Mouse (Mus musculus) activated CD4-positive, CD25-positive, alpha-beta regulatory T cell, adult 4 months (primary cell): ENCODE data around the gene Mat2b. TPM values are rescaled to one million over a fixed set of nuclear protein-coding genes. Genes with fewer than 3 reads are reported as not detected.
A peak's percentile ranks its signal among the peaks of the same experiment; 100 is the strongest.
"Not testable (repeated sequence)": the region's sequence is repeated elsewhere in the genome, so short reads cannot be mapped to it uniquely, and the experiment has no call there.

Source experiments
- ATAC-seq: one replicate; pipeline ENCODE4 v1.8.0; 2017
- polyA plus RNA-seq, 2 experiments: library from polyadenylated mRNA; unstranded; fragments of 100-300 nt; shearing (Covaris generic); gene quantifications; one replicate each; pipeline ENCODE4 v1.2.1; 2017

The Mat2b gene
- 100 to 1,000 TPM; 231 to 248 TPM for polyA plus RNA-seq

DNA sequence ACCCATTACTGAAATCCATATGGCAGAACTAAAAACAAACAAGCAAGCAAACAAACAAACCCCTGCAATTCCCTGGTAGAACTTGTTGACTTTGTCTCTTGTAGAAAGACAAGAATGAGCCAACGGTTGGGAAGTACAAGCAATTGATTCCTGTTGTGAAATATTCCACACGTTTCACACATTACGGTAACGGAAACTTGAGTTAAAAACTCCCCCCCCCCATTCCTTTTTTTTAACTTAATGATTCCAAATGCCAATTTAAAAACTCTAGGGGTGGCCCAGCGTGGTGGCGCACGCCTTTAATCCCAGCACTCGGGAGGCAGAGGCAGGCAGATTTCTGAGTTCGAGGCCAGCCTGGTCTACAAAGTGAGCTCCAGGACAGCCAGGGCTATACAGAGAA is at the start of gene Mat2b:
Gene Mat2b (minus strand): TSS at position 101 of the 400 bp plus-strand sequence.
- ATAC-seq: no peak

DNA sequence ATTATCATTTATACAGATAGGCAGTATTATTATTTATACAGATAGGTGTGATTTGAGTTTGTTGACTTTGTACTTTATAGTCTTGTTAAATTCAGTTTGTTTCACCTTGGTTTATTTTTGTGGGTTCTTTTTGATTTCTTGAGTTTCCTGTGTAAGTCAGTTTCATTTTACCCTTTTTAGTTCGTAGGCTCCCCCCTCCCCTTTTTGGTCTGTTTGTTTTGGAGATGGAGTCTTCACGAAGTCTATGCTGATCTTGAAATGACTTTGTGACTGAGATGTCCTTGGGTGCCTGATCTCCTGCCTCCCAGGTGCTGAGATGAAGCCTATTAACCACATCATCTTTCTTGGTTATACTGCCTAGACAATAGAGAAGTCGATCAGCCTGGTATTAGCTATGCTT is 49.3 kb upstream of the Mat2b start:
- ATAC-seq: peak; percentile 71

DNA sequence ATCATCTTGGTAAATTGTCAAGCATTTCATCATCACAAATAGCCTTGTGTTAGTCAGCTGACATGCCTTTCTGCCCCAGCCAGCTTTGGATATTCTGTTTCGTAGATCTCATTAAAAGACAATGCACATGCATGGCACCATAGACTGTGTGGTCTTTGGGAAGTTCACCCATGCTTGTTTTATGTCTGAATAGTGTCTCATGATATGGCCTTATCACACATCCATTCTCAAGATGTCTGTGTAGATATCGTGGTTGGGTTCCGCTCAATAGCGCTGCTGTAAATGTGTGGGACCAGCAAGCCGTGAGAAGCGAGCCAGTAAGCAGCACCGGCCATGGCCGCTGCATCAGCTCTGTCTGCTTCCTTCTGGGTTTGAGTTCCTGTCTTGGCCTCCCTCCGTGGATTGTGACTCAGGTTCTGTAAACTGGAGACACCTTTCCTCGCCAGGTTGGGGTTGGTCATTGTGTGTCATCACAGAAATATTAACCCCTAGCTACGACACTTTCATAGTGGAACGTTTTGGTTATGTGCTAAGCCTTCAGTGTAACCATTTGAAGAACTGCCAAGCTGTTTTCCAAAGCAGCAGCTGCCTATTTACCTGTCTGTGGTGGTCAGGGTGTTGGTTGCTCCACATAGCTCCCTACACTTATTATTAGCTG is 46.7 kb upstream of the Mat2b start:
- ATAC-seq: no peak

DNA sequence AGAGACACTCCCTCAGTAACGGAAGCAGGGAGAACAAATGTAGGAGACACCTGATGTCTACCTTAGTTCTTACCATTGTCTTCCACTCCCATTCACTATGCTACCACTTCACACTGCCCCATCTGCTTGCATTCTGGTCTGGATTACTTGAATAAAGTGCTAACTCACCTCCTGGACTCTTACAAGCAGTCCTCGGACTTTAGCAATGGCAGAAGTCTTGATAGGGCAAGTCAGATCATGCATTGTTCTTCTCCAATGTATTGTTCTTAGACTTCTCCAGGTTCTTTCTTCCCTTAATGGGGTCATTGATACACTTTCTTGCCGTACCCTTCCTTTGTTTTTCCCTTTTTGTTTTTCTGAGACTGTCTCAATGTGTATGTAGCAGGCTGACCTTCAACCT is 42.4 kb upstream of the Mat2b start:
- ATAC-seq: no peak

DNA sequence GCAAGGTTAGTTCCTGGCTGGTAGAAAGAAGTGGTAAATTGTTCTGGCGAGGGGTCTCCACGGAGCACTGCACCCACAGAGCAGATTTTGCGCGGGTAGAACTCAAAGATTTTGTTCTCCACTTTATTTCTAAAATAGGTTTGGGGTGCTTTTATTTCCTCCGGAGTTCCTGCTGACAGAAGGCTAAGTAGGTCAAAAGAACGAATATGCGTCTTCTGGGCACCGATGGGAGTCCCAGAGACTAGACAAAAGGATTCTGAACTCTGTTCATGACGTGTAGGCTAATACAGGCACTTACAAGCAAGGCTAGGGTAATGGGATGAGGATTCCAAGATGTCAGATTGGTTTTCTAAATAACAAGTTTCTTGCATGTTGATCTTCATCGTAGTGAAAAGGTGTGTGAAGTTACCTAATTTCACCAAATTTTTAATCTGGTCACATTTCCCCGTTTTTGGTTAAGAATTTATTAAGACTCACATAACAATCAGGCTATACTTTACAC is 39.3 kb upstream of the Mat2b start:
- ATAC-seq: no peak

DNA sequence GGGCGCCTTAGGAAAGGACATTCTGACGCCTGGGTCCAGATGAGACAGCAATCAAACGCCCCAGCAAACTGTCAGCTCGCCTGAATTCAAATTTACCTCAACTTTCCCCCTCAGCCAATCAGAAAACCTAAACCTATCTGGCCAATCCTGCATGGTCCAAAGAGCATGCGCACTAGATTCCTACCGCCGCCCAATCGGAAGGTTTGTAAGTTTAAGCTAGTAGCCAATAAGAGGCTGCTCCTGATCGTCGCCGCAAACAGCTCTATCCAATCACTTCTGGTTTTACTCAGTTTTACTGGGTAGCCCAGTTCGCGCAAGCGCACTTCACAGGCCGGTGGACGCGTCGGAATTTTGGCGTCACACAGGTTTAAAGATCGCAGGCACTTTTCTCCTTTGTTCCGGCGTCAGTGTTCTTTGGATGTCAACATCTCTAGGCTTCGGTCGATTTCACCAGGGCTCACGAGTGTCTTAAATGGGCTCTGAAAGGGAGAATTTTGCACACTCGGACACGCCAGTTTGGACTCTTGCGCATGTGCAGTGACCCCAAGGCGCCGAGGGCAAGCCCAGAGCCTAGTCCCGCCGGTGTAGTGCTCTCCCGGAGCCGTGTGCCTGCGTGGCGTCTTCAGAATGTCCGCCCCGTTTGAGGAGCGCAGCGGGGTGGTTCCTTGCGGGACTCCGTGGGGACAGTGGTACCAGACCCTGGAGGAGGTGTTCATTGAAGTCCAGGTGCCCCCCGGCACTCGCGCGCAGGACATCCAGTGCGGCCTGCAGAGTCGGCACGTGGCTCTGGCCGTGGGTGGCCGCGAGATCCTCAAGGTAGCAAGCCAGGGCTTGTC is 38.6 kb upstream of the Mat2b start, which contains the start of the genes Hmmr and Nudcd2:
Gene Hmmr (minus strand): TSS at position 84 of the 836 bp plus-strand sequence.
Gene Nudcd2 (plus strand): TSS at position 329 of the 836 bp plus-strand sequence.
- peak; percentile 96 for ATAC-seq

DNA sequence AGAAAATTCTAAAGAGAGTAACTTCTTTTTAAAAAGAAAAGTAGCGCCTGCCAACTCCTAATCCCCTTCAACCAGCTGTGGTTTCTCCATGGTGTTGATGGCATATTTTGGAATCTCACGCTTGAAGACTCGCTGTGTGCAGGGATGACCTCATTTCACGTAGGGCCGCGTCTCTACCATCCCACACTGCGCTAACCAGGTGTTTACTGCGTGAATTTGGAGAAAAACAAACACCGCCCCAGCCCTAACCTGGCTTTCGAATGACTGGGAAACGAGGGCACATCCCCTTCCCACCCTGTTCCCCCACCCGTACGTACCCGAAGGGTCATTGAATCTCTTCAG is 38.0 kb upstream of the Mat2b start:
- ATAC-seq: no peak

DNA sequence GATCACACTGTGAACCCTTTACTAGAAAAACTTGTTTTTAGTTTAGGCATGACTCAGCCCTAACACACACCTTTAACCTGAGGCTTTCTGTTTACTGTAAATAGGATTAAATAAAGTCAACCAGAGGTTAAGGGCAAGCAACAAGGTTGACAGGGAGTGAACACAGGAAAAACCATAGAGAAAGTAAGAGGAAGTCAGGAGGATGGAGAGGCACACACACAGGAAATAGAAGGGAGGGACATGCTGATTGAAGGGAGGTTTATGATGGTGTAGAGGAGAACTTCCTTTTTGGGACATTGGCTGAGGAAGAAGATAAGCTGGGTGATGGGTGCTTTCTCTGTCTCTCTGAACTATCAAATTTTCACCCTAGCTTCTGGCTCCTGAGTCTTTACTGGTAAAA is 23.3 kb upstream of the Mat2b start:
- ATAC-seq: peak; percentile 88

DNA sequence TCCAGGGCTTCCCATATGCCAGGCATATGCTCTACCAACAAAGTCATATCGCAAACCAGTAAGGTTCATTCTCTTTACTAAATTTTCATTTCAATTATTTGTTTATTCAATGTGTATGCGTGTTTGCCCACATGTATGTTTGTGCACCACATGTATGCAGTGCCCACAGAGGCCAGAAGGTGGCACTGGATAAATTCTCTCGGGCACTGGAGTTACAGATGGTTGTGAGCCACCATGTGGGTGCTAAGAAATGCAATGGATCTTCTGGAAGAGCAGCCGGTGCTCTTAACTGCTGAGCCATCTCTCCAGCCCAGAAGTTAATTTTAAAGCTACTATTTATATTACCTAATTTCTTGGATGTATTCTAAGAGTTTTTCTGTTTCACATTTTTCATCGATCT is 20.5 kb upstream of the Mat2b start:
- no peak for ATAC-seq

DNA sequence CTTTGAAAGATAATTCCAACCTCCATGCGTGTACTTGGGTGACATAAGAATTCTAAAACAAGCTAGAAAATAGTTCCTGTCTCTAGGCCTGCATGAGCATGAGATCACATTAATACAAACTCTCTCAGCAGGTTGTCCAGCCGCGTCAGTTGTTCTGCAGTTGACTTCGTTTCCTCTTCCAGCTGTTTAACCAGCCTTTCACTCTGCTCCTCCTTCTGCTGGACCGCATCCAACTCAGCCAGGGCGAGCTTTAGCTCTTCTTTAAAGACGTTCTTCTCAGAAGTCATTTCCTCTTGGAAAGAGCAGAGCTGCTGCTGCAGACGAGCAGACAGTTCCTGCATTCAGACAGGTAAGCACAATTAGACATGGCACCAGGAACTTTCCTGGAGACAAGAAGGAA is 18.9 kb upstream of the Mat2b start:
- no peak for ATAC-seq

DNA sequence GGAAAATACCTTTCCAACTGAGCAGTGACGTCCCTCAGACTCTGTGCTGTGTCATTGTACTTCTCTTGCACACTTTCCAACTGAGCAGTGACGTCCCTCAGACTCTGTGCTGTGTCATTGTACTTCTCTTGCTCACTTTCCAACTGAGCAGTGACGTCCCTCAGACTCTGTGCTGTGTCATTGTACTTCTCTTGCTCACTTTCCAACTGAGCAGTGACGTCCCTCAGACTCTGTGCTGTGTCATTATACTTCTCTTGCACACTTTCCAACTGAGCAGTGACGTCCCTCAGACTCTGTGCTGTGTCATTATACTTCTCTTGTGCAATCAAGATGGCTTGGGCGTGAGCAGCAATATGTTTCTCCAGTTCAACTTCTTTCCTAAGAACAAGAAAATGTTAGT is 14.9 kb upstream of the Mat2b start:
- not testable (repeated sequence) for ATAC-seq

DNA sequence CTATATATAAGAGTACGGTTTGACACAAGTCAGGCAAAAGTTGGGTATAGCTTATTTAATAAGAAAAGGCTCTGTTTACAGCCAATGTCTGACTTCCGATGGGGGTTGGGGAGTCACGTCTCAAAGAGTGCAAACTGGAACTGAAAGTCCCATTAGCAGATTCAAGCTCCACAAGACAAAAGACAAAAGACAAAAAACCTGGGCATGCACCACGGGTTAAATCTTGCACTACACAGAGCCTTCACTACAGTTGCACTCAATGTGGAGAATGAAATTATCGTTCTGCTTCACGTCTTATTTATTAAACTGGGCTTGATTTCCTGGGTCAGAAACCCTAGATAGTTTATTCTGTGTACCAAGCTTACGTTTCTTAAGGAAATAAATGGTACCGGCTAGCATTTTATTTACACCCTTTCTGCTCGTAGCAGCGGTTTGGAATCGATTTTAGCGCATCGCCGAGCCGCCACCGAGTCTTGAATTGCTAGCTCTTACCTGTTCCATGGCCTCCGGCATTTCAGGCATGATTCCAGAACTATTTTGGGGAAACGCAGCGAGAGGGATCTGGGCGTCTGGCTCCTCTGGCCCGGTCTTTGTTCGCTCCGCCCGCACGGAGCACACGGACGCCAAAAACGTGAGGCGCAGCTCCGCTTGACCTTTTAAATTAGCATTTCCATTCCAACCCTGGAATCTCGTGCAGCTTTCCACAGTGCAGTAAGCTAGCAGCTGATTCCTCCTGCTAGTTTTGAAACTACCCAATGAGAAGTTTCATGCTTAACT is 504 bp downstream of the Mat2b start:
- peak; percentile 34 for ATAC-seq

DNA sequence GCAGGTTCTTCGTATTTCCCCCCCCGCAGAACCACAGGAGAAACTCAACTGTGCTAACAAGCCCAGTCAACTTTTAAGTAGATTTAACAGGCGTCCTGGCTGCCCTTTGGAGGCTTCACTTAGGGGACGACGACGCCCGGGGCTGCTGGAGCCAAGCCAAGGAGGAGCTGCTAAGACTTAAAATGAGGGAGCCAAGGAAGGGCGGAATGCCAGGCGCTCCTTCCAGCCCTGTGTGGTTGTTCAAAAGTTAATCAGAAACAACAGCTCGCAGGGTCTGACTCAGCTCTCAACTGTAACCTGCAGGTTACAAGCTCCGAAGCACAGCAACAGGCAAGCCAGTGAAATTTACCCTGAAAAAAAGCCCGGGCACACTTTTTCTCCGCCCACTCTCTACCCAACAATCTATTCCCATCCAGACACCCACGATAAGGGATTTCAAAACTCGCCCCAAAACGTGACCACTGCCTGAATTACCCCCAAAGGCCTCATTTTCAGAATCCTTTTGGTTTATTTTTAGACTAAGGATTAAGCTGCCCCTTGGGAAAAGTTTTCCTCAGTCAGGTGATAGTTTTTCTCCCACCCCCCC is 1.5 kb downstream of the Mat2b start:
- ATAC-seq: no peak

DNA sequence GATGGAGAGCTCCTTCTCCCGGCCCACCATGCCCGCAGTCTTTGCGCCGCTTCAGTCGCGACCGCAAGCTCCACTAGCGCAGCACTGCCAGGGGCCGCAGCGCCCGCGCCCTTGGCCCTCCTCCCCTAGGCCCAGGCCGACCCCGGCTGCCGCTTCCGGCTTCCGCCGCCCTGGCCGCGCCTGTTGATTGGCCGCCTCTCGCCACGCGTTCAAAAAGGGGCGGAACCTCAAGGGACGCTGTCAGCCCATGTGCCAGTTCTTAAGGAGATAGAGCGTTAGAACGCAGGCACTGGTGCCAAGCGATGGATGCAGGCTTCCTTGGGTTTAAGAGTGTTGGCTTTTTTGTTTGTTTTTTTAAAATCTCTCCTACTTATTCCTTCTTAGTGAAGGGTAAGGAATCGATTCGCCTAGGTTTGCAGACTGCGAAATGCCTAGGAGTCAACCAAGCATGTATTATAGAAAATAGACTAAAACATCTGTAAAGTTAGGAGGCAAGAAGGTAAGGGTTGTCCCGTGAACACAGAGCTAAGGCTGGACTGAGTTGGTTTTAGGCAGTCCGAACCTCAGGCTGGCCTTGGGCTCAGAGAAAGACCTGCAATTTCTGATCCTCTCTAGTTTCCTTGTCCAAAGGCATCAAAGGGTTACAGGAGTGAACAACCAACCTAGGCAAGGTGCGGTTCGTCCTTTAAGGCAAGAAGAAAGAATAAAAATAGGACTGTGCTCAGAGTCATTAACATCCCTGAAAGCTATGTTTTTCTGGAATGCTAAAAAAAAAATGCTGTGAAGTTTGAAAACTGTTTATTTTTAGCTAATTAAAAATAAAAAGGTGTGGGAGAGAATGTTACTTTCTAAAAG is 2.3 kb downstream of the Mat2b start:
- ATAC-seq: peak; percentile 94

DNA sequence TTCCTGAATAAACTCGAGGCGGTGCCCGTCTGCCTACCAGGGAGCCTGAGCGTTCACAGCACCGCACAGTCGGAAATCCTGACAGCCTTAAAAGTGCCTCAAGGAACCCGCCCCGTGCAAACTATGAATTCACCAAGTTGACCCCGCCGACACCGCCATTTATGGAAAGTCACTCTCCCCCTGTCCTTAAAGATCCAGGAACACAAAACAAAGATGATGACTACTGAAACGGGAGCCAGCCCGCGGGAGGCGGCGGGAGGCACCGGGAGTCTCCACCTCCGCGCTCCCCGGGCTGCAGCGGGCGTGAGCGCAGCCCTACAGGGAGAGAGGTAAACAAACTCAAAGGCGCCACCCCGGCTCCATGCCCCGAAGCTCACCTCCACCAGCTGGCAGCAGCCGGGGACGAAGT is 2.9 kb downstream of the Mat2b start:
- ATAC-seq: no peak

DNA sequence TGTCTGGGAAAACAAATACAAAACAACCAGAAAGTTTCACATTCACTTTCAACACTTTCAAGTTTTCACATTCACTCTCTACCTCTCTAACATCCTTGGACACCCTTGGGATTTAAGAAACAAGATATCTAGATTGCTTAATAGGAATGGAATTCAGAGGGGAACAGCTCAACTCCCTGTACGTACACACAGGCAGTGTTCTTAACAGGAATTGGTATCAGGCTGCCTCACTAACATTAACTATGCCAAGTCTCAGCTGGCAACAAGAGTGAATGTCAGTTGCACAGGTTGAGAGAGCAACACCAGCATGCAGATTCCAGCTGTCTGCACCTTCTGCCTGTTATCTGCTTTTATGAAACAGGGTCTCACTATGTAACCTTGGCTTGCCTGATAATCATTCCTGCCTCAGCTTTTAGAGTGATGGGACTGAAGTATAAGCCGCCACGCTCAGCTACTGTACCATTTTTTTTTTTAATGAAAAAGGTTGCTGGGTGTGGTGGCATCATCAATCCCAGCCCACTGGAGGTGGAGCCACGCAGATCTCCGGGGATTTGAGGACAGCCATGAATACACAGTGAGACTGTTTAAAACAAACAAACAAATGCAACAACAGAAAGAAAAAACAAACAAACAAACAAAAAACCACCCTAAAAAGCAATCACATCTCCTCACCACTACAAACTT is 4.4 kb downstream of the Mat2b start:
- no peak for ATAC-seq

DNA sequence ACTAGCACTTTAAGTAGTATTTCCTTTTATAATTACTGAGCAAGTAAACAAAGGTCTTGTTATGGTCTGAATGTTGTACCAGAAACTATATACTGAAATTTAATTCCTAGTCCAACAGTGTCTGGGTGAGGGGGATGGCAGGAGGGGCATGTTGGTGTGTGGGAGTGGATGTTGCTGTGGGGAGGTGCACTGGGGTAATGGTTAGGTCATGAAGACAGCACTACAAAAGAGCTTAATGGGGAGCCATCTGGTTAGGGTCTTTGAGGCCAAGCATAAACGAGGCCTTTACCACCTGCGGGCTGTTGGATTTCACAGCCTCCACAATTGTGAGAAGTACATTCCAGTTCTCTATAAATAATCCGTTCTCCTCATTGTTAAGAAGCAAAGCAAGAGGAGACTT is 11.7 kb downstream of the Mat2b start:
- ATAC-seq: no peak

DNA sequence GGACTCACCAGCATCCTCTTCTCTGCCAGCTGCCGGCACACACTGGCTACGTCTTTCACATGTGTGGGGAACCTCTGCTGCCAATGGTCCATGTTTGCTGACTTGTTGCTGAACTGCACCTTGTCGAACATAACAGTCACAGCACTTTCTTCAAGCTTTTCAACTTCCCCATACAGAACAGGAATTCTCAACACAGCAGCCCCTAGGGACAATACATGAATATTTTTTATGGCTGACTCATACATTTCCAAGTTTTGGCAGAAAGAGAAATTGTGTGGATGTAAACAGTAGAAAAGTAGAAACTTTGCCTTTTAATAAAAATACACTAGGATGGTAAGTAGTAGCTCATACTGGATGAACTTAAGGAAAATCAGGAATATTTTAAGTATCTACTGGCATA is 12.5 kb downstream of the Mat2b start:
- ATAC-seq: no peak

DNA sequence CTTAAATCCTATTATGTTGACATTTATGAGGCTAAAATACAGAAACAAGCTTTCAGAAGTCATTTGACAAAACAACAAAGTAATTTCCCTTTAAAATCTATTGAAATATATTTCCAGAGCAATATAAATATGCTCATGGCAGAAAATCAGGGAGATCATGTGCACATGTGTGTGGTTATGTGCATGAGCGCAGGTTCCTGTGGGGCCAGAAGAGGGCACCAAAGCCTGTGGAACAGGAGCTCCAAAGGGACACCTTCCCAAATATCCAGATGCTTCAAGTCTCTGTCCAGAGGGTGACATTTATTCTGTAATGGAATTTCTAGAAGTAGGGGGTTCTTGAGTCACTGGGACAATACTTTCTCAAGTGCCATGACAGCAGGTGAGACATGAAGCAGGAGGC is 17.8 kb downstream of the Mat2b start:
- no peak for ATAC-seq

DNA sequence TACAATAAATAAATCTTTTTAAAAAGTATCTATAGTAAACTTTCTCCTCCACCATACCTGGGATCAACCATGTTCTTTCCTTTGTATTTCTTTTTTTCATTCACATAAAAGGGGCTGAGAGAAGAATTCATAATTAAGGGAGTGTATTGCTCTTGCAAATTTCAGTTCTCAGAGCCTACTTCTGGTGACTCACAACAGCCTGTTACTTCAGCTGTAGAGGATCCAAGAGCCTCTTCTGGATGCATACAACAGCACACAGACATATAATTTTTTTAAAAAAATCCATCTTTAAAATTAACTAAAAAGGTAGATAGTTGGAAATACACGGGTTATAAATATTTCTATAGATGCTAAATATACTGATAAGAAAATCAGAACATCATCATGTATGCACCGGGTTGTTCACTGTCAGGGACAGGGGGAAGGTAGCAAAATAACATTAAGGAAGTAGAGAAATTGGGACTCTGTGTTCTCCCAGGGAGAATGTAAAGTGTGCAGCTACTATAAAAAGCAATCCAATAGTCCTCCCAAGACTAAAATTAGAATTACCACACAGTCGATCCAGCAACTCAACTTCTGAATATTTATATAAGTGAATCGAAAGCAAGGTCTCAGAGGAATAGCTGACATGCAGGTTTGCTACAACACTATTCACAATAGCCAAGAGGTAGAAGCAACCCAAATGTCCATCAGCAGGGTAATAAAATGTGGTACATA is 19.8 kb downstream of the Mat2b start:
- no peak for ATAC-seq
